Mouse (Mus musculus): ENCODE results near the gene Zcchc7.

Zcchc7 gene

GRCm38 (mm10) chr4:44953041-44953440 lies 197.4 kb downstream of the Zcchc7 start:
- no peak for DNase-seq (ENCODE audit: extremely low spot score, low read depth, low spot score)

- DNase-seq (ENCODE audit: extremely low spot score, low read depth, low spot score) = no peak
Observed at GRCm38 (mm10) chr4:44958776-44959175, 203.1 kb downstream of the Zcchc7 start.

- DNase-seq (ENCODE audit: extremely low spot score, low read depth, low spot score) = no peak
Observed at GRCm38 (mm10) chr4:44959220-44959619, 203.5 kb downstream of the Zcchc7 start.

GRCm38 (mm10) chr4:44963156-44963555 lies 207.5 kb downstream of the Zcchc7 start:
- no peak for DNase-seq (ENCODE audit: extremely low spot score, low read depth, low spot score)

GRCm38 (mm10) chr4:44965175-44965574 lies 209.5 kb downstream of the Zcchc7 start:
- no peak for DNase-seq (ENCODE audit: extremely low spot score, low read depth, low spot score)

DNA sequence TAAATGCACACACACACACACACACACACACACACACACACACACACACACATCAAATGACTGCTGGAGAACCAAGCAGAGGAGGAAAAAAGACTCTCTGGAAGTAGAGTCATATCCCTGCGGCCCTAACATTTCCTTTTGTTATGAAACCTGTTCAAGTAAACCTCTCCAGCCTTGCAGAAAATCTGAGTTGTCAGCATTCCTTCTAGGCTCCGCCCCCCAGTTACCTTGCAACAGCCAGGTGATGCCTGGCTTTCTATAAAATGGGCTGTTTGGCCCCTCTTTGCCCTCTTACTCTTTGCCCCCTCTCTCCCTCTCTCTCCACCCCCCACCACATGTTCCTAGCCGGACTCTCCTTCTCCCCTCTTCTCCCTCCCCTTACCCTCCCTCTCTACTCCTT lies 210.1 kb downstream of the Zcchc7 start:
- DNase-seq (ENCODE audit: extremely low spot score, low read depth, low spot score) = no peak

DNA sequence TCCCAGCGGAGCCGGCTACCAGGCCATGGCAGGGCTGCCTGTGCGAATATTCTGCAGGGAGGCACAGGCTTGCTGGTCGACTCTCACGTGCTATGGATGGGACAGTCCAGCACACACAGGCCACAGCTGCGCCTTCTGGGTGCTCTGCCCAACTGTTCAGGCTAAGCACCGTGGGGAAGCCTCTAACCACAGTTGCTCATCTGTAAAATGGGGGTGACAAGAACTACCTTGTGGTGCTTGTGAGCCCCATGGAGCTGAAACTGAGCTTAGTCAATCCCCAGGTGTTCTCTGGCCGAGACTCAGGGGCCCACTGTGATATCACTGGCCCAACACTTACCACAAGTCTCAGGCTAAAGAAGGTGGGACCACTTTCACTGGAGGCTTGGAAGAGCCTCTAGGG lies 211.7 kb downstream of the Zcchc7 start:
- no peak for DNase-seq (ENCODE audit: extremely low spot score, low read depth, low spot score)

- no peak for DNase-seq (ENCODE audit: extremely low spot score, low read depth, low spot score)
Observed at GRCm38 (mm10) chr4:44970056-44970455, 214.4 kb downstream of the Zcchc7 start.

GRCm38 (mm10) chr4:44970612-44971110 lies 215.0 kb downstream of the Zcchc7 start:
- DNase-seq (ENCODE audit: extremely low spot score, low read depth, low spot score) = peak; percentile 70

- peak; percentile 68 for DNase-seq (ENCODE audit: extremely low spot score, low read depth, low spot score)
Observed at GRCm38 (mm10) chr4:44973450-44973849, 217.8 kb downstream of the Zcchc7 start.

DNA sequence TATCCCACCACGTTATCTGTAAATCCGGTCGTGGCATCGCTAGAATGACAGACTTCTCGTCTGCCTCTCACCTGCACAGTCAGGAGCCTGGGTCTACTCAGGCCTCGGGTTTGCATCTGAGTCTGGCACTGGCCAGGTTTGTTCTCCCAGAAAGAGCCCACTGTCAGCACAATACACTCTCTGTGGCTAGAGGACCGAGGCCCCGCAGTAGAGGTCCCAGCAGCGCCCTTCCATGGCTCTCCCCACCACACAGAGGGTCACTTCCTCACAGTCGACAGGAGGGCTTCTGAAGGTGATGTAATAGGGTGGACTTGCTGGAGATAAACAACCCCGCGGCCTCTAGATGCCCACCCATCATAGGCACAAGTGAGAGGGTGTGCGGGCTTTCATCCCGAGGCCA lies 218.2 kb downstream of the Zcchc7 start:
- DNase-seq (ENCODE audit: extremely low spot score, low read depth, low spot score) = no peak

- DNase-seq (ENCODE audit: extremely low spot score, low read depth, low spot score) = no peak
Observed at GRCm38 (mm10) chr4:44974331-44974730, 218.7 kb downstream of the Zcchc7 start.

DNA sequence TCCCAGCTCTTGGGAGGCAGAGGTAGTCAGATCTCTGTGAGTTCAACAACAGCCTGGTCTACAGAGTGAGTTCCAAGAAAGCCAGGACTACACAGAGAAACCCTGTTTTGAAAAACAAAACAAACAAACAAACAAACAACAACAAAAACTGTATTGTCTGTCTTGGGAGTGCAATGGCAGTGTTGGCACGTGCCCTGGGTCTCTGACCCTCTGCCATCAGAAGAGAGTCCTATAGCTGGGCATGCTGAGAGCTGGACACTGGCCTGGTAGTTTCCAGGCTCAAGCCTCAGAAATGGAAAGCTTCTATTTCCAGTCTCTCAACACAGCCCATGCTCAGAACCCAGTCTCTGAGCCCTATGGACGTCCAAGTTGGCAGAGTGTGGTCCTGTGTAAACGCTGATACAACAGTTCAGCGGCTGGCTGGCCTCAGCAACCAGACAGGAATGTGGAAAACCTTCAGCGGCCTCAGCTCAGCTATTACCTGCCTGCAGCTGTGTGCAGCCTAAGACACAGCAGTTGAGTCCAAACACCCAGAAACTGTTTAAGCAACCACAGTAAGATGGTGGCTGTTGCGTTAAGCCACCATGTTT lies 220.4 kb downstream of the Zcchc7 start:
- DNase-seq (ENCODE audit: extremely low spot score, low read depth, low spot score) = no peak

GRCm38 (mm10) chr4:44976921-44977710 lies 221.4 kb downstream of the Zcchc7 start:
- no peak for DNase-seq (ENCODE audit: extremely low spot score, low read depth, low spot score)

GRCm38 (mm10) chr4:44978175-44978574 lies 222.5 kb downstream of the Zcchc7 start:
- DNase-seq (ENCODE audit: extremely low spot score, low read depth, low spot score) = no peak

DNA sequence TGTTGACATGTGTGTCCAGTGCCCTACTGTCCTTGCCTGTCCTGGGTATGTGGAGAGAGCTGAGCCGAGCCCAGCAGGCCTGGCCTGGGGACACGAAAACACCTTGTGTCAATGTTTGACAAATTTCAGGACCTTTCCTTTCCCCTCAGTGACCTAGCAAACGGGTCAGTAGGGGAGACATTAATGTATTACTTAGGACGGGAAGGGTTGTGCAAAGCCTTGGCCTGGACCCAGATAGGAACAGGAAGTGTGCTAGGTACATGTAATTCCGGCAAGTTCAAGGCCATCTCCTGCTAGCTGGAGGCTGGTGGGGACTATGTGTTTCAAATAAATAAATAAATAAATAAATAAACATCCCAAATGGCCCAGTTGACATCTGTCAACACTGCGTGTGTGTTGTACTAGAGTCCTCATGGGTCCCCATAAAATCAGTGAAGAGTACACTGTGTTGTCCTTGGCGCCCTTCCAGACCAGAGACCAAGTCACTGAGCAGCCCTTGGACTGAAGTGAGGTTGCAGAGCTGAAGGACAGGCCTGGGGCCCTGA lies 224.2 kb downstream of the Zcchc7 start:
- DNase-seq (ENCODE audit: extremely low spot score, low read depth, low spot score) = no peak

- DNase-seq (ENCODE audit: extremely low spot score, low read depth, low spot score) = peak; percentile 22
Observed at GRCm38 (mm10) chr4:44981280-44981973, 225.8 kb downstream of the Zcchc7 start, which contains the start of gene Grhpr. Grhpr (plus strand) TSS chr4:44981395.

Data from hindlimb bud, embryonic 11.5 days (tissue).